Mouse (Mus musculus) small intestine, adult 2 months (tissue): ENCODE measurements at regions not wholly inside any gene's neighbourhood (a gene's known extent, or its start where the extent isn't known, plus 50 kb on each side); places are given as distances from the start of the nearest gene placed in this dataset.

ENCODE experiments used
- H3K27ac ChIP-seq: fragments of 200-500 bp; 2 replicates; pipeline ENCODE4 v1.5.1; 2012; ENCODE audit warnings: low read depth, low read length, control low read depth, inconsistent platforms; ENCODE audit not compliant: insufficient read depth
- H3K27me3 ChIP-seq: fragments of 200-500 bp; 2 replicates; pipeline ENCODE4 v1.6.1; 2012; ENCODE audit warnings: mild to moderate bottlenecking, moderate library complexity, low read length, inconsistent platforms; ENCODE audit not compliant: control insufficient read depth, insufficient read depth
- H3K36me3 ChIP-seq: fragments of 200-500 bp; 2 replicates; pipeline ENCODE4 v1.6.1; 2012; ENCODE audit warnings: mild to moderate bottlenecking, low read length, control low read depth, inconsistent platforms; ENCODE audit not compliant: control insufficient read depth, insufficient read depth
- H3K4me1 ChIP-seq: fragments of 200-500 bp; 2 replicates; pipeline ENCODE4 v1.6.1; 2012; ENCODE audit warnings: low read length, inconsistent platforms, mixed read lengths; ENCODE audit not compliant: control insufficient read depth, insufficient read depth, insufficient read length
- H3K4me3 ChIP-seq: fragments of 200-500 bp; 2 replicates; pipeline ENCODE4 v1.5.1; 2012; ENCODE audit warnings: low read depth, mild to moderate bottlenecking, control low read depth, inconsistent platforms, low read length, moderate library complexity
- CTCF ChIP-seq: fragments of 200-500 bp; IDR thresholded peaks from 2 replicates; pipeline ENCODE4 v1.5.1; 2012; ENCODE audit warnings: low read depth, mild to moderate bottlenecking, control low read depth, inconsistent platforms, low read length, moderate library complexity, mixed read lengths; ENCODE audit not compliant: insufficient replicate concordance, insufficient read length; ENCODE audit errors: extremely low read depth
- POLR2A ChIP-seq: fragments of 200-500 bp; IDR thresholded peaks from 2 replicates; pipeline ENCODE4 v1.6.1; 2012; ENCODE audit warnings: low read depth, mild to moderate bottlenecking, control low read depth, inconsistent platforms, low read length, moderate library complexity
- WGBS: fragments of 180-500 bp; shearing (Covaris S2); methylation state at CpG from one replicate; pipeline ENCODE4 v1.1.7; 2018; 5-methylcytosine and 5-hydroxymethylcytosine counted together

GRCm38 (mm10) chr12:50122971-50123370 lies 525.9 kb downstream of the Prkd1 start:
- no peaks in the 10 kb centered on the region for H3K27me3 ChIP-seq
- 84% methylated on average over 1 of the region's 1 CpGs for WGBS
- TF ChIP-seq CTCF (no peak), POLR2A (no peak)
- H3K4me1 ChIP-seq = peaks cover 3% of the 10 kb centered on the region; the same call in 1 of the 2 replicates
- H3K36me3 ChIP-seq = no peaks in the 10 kb centered on the region
- H3K4me3 ChIP-seq = no peak overlapping the region
- no peak overlapping the region for H3K27ac ChIP-seq

DNA sequence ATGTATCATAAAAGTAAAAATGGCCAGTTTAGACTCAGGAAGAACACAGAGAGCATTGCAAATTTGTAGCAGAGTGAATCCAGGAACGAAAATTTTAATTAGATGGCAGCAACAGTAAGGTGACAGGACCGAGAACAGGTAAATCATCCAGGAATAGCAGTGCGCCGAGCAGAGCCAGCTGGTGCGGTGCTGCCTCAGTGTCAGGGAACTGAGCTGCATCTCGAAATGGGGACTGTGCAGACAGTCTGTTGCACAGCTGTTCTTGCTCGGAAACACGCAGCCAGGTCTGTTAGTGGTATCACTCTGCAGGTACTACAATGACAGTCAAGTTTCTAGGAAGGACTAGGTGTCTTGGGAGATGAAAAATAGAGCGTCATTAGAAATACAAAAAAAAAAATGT lies 490.8 kb downstream of the Prkd1 start:
- WGBS = 81% methylated on average over 9 of the region's 9 CpGs
- H3K27ac ChIP-seq = no peak overlapping the region

DNA sequence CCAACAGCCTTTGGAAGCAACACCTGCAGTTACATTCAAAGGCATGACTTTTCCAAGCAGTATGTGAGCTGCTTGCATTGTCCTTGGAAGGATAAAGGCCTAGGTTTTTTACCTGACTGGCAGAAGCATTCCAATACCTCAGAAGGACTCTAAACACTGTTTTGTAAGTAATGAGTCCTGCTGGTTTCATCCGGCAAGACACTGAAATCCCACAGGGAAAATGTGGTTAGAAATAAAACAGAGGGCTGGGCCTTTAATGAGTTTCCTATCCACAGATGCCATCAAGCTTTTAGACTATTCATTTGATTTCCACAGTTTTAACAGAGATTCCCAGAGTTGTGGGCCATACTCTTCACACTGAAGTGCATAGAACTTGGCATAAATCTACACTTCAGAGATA lies 461.6 kb downstream of the Prkd1 start:
- H3K27me3 ChIP-seq = no peaks in the 10 kb centered on the region
- no peaks in the 10 kb centered on the region for H3K4me1 ChIP-seq
- H3K4me3 ChIP-seq = no peak overlapping the region
- TF ChIP-seq POLR2A (no peak), CTCF (no peak)
- no peaks in the 10 kb centered on the region for H3K36me3 ChIP-seq
- no peak overlapping the region for H3K27ac ChIP-seq
- 84% methylated on average over 1 of the region's 1 CpGs for WGBS

More for the DNA sequence above, 490.8 kb downstream of the Prkd1 start:
- no peak for TF ChIP-seq POLR2A
- no peak for TF ChIP-seq CTCF
- no peaks in the 10 kb centered on the region for H3K4me1 ChIP-seq
- no peak overlapping the region for H3K4me3 ChIP-seq
- H3K36me3 ChIP-seq = no peaks in the 10 kb centered on the region
- no peaks in the 10 kb centered on the region for H3K27me3 ChIP-seq

DNA sequence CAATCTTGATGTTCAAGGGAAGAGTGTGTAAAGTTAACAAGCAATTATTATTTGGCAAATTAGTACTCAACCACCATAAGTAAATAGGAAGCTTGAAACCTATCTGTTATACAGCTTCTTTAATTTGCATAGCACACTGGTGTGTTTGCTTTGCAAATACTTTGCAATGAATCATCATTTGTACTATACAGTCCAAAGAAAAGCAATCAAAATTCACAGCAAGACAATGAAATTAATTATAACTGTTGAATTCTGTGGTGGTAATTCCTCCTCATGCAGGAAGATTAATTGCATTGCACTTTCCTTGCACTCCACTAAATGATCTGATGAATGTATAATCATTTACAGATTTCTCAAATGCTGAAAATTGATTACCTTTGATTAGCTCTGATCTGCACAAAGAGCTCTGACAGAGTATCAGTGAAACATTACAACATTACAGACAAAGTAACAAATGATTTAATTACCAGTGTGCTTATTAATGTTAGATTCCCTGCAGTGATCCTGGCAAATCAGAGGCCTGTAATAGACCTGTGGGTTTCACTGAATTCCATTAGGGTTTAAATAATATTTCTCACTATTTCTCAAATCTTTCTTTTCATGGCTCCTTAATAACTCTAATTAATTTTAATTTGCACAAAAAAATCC lies 457.9 kb downstream of the Prkd1 start:
- Histone ChIP-seq H3K27ac (no peak overlapping the region), H3K4me3 (no peak overlapping the region), H3K4me1 (no peaks in the 10 kb centered on the region), H3K27me3 (no peaks in the 10 kb centered on the region), H3K36me3 (no peaks in the 10 kb centered on the region)
- TF ChIP-seq POLR2A = no peak
- TF ChIP-seq CTCF = no peak

DNA sequence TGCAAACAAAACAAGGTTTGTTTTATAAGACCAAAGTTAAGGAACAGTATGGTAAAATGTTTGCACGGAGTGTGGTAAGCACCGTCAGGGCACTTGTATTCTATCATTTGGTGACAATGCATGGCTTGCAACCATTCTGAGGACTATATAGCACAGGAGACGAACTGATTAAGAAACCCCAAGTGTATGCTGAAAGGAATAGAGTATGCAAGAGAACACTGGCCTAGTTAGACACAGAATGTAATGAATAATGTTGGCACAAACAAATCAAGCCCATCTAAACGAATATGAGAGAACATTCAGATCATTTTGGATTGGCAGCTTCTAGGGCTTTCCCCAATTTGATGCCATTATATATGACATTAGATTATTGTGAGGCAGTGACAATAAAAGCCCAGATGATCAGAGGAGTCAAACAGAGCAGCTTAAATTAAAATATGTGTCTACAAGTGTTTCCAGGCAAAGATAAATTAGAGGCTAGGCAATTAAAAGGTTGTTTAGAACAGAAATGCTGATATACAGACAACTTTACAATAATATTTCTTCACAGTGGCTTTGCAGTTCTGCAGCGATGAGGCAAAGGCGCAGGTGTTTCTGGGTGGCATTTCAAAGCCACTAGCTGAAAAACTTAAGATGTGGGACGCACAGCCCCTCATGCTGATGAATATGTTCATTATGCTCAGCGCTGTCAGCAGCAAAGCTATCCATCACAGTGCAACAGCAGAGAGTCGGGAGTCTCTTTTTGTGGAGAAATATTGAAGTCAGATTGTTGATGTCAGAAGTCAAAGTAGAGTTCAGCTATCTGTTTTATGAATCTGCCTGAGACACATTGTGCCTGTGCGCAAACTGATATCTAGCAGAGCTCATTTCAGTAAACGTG lies 456.9 kb downstream of the Prkd1 start:
- Histone ChIP-seq H3K27me3 (no peaks in the 10 kb centered on the region), H3K4me3 (no peak overlapping the region), H3K4me1 (no peaks in the 10 kb centered on the region), H3K27ac (no peak overlapping the region), H3K36me3 (no peaks in the 10 kb centered on the region)
- TF ChIP-seq CTCF (no peak), POLR2A (no peak)
- 70% methylated on average over 11 of the region's 11 CpGs for WGBS

DNA sequence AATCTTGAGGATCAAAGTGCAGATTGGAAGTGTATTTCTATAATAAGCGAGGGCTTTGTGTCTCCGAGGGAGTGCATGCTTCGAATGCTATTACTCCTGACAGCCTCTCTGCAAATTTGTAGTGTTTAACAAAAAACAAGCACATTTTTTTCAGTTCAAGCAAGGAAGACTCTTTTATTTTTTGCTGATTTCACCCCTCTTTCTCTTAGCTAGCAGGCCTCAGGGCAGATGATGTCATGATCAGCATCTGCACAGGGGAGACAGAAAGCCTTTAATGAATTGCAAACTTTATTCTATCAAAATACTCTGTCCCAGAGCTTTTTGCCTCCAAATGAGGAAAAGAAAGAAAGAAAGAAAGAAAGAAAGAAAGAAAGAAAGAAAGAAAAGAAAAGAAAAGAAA lies 455.4 kb downstream of the Prkd1 start:
- Histone ChIP-seq H3K27ac (no peak overlapping the region), H3K27me3 (no peaks in the 10 kb centered on the region), H3K4me3 (no peak overlapping the region), H3K4me1 (no peaks in the 10 kb centered on the region), H3K36me3 (no peaks in the 10 kb centered on the region)
- TF ChIP-seq POLR2A = no peak
- WGBS = 90% methylated on average over 3 of the region's 3 CpGs

GRCm38 (mm10) chr12:50194714-50195113 lies 454.2 kb downstream of the Prkd1 start:
- Histone ChIP-seq H3K27ac (no peak overlapping the region), H3K4me1 (no peaks in the 10 kb centered on the region), H3K36me3 (no peaks in the 10 kb centered on the region), H3K4me3 (no peak overlapping the region), H3K27me3 (no peaks in the 10 kb centered on the region)
- TF ChIP-seq CTCF (no peak), POLR2A (no peak)
